In the genomic region with DNA sequence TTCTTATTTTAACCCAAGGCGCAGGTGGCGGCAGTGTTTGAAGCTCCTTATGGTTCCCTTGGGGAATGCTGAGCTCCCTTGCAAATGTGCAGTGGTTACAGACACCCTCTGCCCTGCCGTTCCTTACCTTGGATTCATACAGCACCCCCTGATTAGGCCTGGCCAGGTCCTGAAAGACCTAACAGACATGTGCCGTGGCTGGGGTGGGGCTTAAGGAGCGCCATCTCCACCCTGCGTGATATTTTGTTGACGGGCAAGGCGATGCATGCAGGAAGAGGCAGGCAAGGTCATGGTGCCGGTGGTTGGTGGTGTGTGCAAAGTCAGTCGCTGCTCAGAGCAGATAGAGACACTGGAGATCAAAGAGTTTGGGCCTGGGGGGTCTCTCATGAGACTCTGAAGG, we compare ENCODE assay signal across 27 mouse cellular contexts. TPM values are rescaled to one million over a fixed set of nuclear protein-coding genes. Genes with fewer than 3 reads are reported as not detected.
DNase-seq lines count a peak whose midpoint lies in the region; ATAC-seq and TF ChIP-seq lines count a peak whose summit lies in the region.
"Had no signal": no experiment of that assay in that cellular context is flagged by ENCODE, and none has a peak within 500 bp of the region (broad histone marks: within the 10 kb centered on the region; RNA-seq: fewer than 3 reads in every experiment).

No protein-coding gene starts in this region.

- no peak for TF ChIP-seq EP300 in stomach, postnatal 0 days (optimal IDR thresholded peaks at IDR 0.05)

- H3K4me2 ChIP-seq in neural tube, embryonic 15.5 days, result no peak overlapping the region
- no peak overlapping the region for H3K4me2 ChIP-seq in stomach, postnatal 0 days (replicated peaks; ENCODE audit: low read depth)
- H3K4me2 ChIP-seq: heart, embryonic 15.5 days; hindbrain, embryonic 14.5 days; limb, embryonic 12.5 days; liver, embryonic 12.5 days; neural tube, embryonic 13.5 days had no signal

- peaks cover 99% of the 10 kb centered on the region for H3K27me3 ChIP-seq in heart, embryonic 10.5 days (ENCODE audit: insufficient read depth, poor library complexity, severe bottlenecking)
- peaks cover 94% of the 10 kb centered on the region for H3K27me3 ChIP-seq in neural tube, embryonic 15.5 days (replicated peaks)
- peaks cover 36% of the 10 kb centered on the region; the same call in 1 of the 2 replicates for H3K27me3 ChIP-seq in stomach, postnatal 0 days (ENCODE audit: control insufficient read depth, insufficient read depth, low read length)

- peaks cover 17% of the 10 kb centered on the region for H3K4me1 ChIP-seq in heart, embryonic 10.5 days
- peaks cover 26% of the 10 kb centered on the region for H3K4me1 ChIP-seq in neural tube, embryonic 15.5 days
- 0 out of 2 replicates have a peak, but pooled peaks cover 2% of the 10 kb centered on the region for H3K4me1 ChIP-seq in stomach, postnatal 0 days (replicated peaks; ENCODE audit: control insufficient read depth, insufficient read depth)
- no peaks in the 10 kb centered on the region for H3K4me1 ChIP-seq in lung, adult 2 months (ENCODE audit: control insufficient read depth, insufficient read depth, low read length)
- H3K4me1 ChIP-seq: liver, embryonic 12.5 days had no signal

- peak; percentile 74 for DNase-seq in heart, embryonic 10.5 days (ENCODE audit: low spot score)
- DNase-seq in heart, adult 18-20 months, result no peak
- DNase-seq in neural tube, embryonic 10.5 days (ENCODE audit: extremely low spot score, low spot score), result peak; percentile 47
- DNase-seq in induced T-regulatory cell, adult 2 months (ENCODE audit: low read depth), result peak; percentile 3
- DNase-seq in stomach, postnatal 0 days (ENCODE audit: low spot score), result no peak
- DNase-seq in left cerebral cortex, postnatal 10 days (ENCODE audit: extremely low spot score in 1 of 2, low spot score in 2 of 2), result no peak
- DNase-seq in lung, adult 2 months, result no peak
- DNase-seq: adrenal gland, adult 2 months; adrenal gland, postnatal 36 days; cerebellum, adult 18-20 months; gastrocnemius, postnatal 25 days; kidney, adult 2 months; kidney, postnatal 4 days; liver, postnatal 0 days; right cerebral cortex, postnatal 14 days had no signal

- H3K4me3 ChIP-seq in heart, embryonic 10.5 days, result no peak overlapping the region
- H3K4me3 ChIP-seq in neural tube, embryonic 15.5 days (replicated peaks), result no peak overlapping the region
- H3K4me3 ChIP-seq in stomach, postnatal 0 days (ENCODE audit: low read depth, low read length), result no peak overlapping the region
- H3K4me3 ChIP-seq in lung, adult 2 months (replicated peaks; ENCODE audit: extremely low read depth, low read depth, low read length), result no peak overlapping the region
- H3K4me3 ChIP-seq: heart, embryonic 15.5 days; limb, embryonic 12.5 days; liver, embryonic 12.5 days; myocyte; neural tube, embryonic 13.5 days had no signal

- TF ChIP-seq POLR2A in lung, adult 2 months (IDR thresholded peaks at IDR 0.05; ENCODE audit: borderline replicate concordance, extremely low read depth, low read depth, low read length), result no peak

- no peak overlapping the region for H3K9ac ChIP-seq in neural tube, embryonic 15.5 days (replicated peaks)
- no peak overlapping the region for H3K9ac ChIP-seq in stomach, postnatal 0 days (ENCODE audit: low read length)
- H3K9ac ChIP-seq: heart, embryonic 15.5 days; hindbrain, embryonic 14.5 days; limb, embryonic 12.5 days; liver, embryonic 12.5 days; liver, postnatal 0 days; neural tube, embryonic 13.5 days had no signal

- ATAC-seq in neural tube, embryonic 15.5 days (ENCODE audit: low FRiP score), result no peak
- no peak; the same call in 1 of the 2 replicates for ATAC-seq in stomach, postnatal 0 days (ENCODE audit: low FRiP score, low TSS enrichment)
- ATAC-seq: CD4-positive, CD25-positive, alpha-beta regulatory T cell, adult 4 months; forebrain, embryonic 14.5 days; liver, embryonic 12.5 days; liver, postnatal 0 days; lung, postnatal 0 days had no signal

- intact Hi-C loops in left cerebral cortex, postnatal 10 days (cut with DNase I), result loop anchor here (10.0 kb wide), 1 partner anchor 1095 kb away; no protein-coding TSS in a partner anchor

- 2% methylated on average over 10 of the region's 10 CpGs for WGBS in heart, embryonic 10.5 days
- WGBS in neural tube, embryonic 15.5 days, result under 1% methylated on average over 10 of the region's 10 CpGs
- 3% methylated on average over 10 of the region's 10 CpGs for WGBS in stomach, postnatal 0 days
- WGBS in lung, adult 2 months, result 6% methylated on average over 10 of the region's 10 CpGs

- H3K27ac ChIP-seq in heart, embryonic 10.5 days, result no peak overlapping the region
- H3K27ac ChIP-seq in neural tube, embryonic 15.5 days (replicated peaks), result no peak overlapping the region
- 0 out of 2 replicates have a peak overlapping the region, but pooled peaks have one; percentile 8 for H3K27ac ChIP-seq in stomach, postnatal 0 days (replicated peaks)
- H3K27ac ChIP-seq: heart, embryonic 15.5 days; hindbrain, embryonic 14.5 days; limb, embryonic 12.5 days; liver, embryonic 12.5 days; macrophage; neural tube, embryonic 13.5 days had no signal

- no peaks in the 10 kb centered on the region for H3K36me3 ChIP-seq in heart, embryonic 10.5 days
- no peaks in the 10 kb centered on the region for H3K36me3 ChIP-seq in neural tube, embryonic 15.5 days
- no peaks in the 10 kb centered on the region for H3K36me3 ChIP-seq in stomach, postnatal 0 days (ENCODE audit: control insufficient read depth, insufficient read depth, low read length)
- H3K36me3 ChIP-seq: heart, embryonic 15.5 days; limb, embryonic 12.5 days; liver, embryonic 12.5 days; neural tube, embryonic 13.5 days had no signal

- no peak for TF ChIP-seq CTCF in stomach, postnatal 0 days (IDR thresholded peaks at IDR 0.05; ENCODE audit: low read depth)
- no peak for TF ChIP-seq CTCF in lung, adult 2 months (IDR thresholded peaks at IDR 0.05; ENCODE audit: insufficient read depth, low read length)

- H3K9me3 ChIP-seq in heart, embryonic 10.5 days, result no peaks in the 10 kb centered on the region
- no peaks in the 10 kb centered on the region for H3K9me3 ChIP-seq in neural tube, embryonic 15.5 days (replicated peaks)
- H3K9me3 ChIP-seq in stomach, postnatal 0 days (ENCODE audit: control insufficient read depth, low read length), result no peaks in the 10 kb centered on the region
- H3K9me3 ChIP-seq: heart, embryonic 15.5 days; limb, embryonic 12.5 days; liver, embryonic 12.5 days; neural tube, embryonic 13.5 days had no signal

RNA-seq across cellular contexts. Expression of a gene that starts 1.7 kb away (rescaled TPM):
- 1.0 and 1.6 TPM in 2 replicates for polyA plus RNA-seq in heart, embryonic 10.5 days (2016; fragmentation: Nextera tagmentation; extraction: Ambion mirVana)
- total RNA-seq in heart, adult 18-20 months (2021), result under 1 TPM; 0.07 to 0.13 TPM
- polyA plus RNA-seq in neural tube, embryonic 15.5 days (2015; fragmentation: Nextera tagmentation; extraction: Ambion mirVana), result 5.5 and 6.5 TPM in 2 replicates
- polyA plus RNA-seq in stomach, postnatal 0 days (2015; fragmentation: Nextera tagmentation; extraction: Ambion mirVana), result 3.4 and 3.7 TPM in 2 replicates
- under 1 TPM; 0.49 to 0.51 TPM for total RNA-seq in left cerebral cortex, postnatal 10 days (2021)
- polyA plus RNA-seq in lung, adult 2 months (2012; rRNA removed), result 0.48 and 4.0 TPM in 2 replicates
- total RNA-seq: gastrocnemius, postnatal 25 days; megakaryocyte-erythroid progenitor cell, adult 5-6 weeks had no signal
- polyA plus RNA-seq: liver, postnatal 0 days had no signal

Comparison
In these comparisons a context has a peak if more than half of its experiments do, and no peak if none do; other contexts are left out.
1. DNase-seq: peak in heart, embryonic 10.5 days (single experiment), neural tube, embryonic 10.5 days (single experiment) and induced T-regulatory cell, adult 2 months (single experiment); none in heart, adult 18-20 months (0 of 2), stomach, postnatal 0 days (single experiment), left cerebral cortex, postnatal 10 days (0 of 2) and lung, adult 2 months (single experiment).